Mouse (Mus musculus) adrenal gland, adult 10 weeks (tissue): ENCODE measurements around the gene Epas1. TPM values are rescaled to one million over a fixed set of nuclear protein-coding genes. Genes with fewer than 3 reads are reported as not detected.

ENCODE experiments used
- polyA plus RNA-seq: library from polyadenylated mRNA; stranded (reverse); fragments of 350-450 nt; fragmentation: Illumina TruSeq; extraction: RNeasy Lipid Tissue Mini Kit (QIAGEN cat#74804); gene quantifications from one replicate; pipeline ENCODE4 v1.2.3, GENCODE M21; 2014; ENCODE audit warnings: low read depth, low replicate concordance

Epas1 gene
- 83.3 TPM for polyA plus RNA-seq

DNA sequence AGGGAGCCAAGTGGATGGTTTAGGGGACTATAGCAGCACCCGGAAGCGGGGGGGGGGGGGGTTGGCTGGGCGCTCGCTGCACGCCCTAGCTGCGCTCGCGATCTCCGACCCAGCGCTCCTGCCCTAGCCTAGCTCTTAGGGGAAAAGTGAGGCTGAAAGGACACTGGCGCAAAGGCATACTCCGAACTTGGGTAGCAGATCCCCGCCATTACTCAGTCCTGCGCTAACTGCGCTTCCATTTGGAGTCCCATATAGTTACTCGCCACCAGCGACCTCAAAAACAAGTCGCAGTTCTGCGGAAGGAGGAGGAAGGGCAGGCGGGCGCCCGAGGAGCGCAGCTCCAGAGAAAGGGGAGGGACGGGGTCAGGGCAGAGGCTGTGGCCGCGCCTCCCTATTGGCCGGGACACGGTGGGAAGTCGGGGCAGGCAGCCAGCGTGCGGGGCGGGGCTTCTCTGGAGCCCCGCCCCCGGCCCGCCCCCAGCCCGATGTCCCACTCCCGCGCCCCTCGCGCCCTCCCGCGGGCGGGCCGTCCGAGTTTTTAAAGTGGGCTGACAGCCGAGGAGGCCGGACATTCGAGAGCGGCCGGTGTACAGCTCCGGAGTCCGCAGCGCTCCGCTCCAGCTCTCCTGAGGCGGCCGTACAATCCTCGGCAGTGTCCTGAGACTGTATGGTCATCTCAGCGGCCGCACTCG, at the start of gene Epas1:
Gene Epas1, plus strand, starts transcription at position 571 of the 692 bp plus-strand sequence.

Other genes with a start within 250 kb of the Epas1 start
- not detected for gene Gm10309, start 248.5 kb upstream of the Epas1 start, polyA plus RNA-seq
- gene Tmem247, start 163.6 kb downstream of the Epas1 start, polyA plus RNA-seq = not detected
- gene Atp6v1e2, start 194.2 kb downstream of the Epas1 start, polyA plus RNA-seq = not detected
- 282 TPM for gene Rhoq, start 209.4 kb downstream of the Epas1 start, polyA plus RNA-seq